Mouse (Mus musculus) midbrain, embryonic 14.5 days (tissue): Measurements from ENCODE around the gene Rapgef5. TPM values are rescaled to one million over a fixed set of nuclear protein-coding genes. Genes with fewer than 3 reads are reported as not detected.

Experiments used
- ATAC-seq: fragments of 200-750 bp; cut with Nextera tagmentation; 2 replicates; pipeline ENCODE4 v1.8.0; 2017; ENCODE audit warnings: moderate number of reproducible peaks, moderate library complexity; ENCODE audit not compliant: low FRiP score, low TSS enrichment
- DNase-seq: peaks from one replicate; pipeline ENCODE4 v3.0.0-alpha.2; 2015
- H3K27ac ChIP-seq: fragments of 300-500 bp; sonication (generic); replicated peaks from 2 replicates; pipeline ENCODE4 v1.5.1; 2014; ENCODE audit warnings: mild to moderate bottlenecking, low read depth, low read length, moderate library complexity
- H3K27me3 ChIP-seq: fragments of 300-500 bp; sonication (generic); 2 replicates; pipeline ENCODE4 v1.6.1; 2014; ENCODE audit warnings: low read length, control low read depth, mixed read lengths; ENCODE audit not compliant: control insufficient read depth, insufficient read depth
- H3K36me3 ChIP-seq: fragments of 300-500 bp; sonication (generic); 2 replicates; pipeline ENCODE4 v1.6.1; 2014; ENCODE audit warnings: low read length, control low read depth; ENCODE audit not compliant: control insufficient read depth, insufficient read depth
- H3K4me1 ChIP-seq: fragments of 300-500 bp; sonication (generic); 2 replicates; pipeline ENCODE4 v1.6.1; 2014; ENCODE audit warnings: mild to moderate bottlenecking, antibody characterized with exemption, low read length, control low read depth; ENCODE audit not compliant: control insufficient read depth, insufficient read depth
- H3K4me2 ChIP-seq: fragments of 300-500 bp; sonication (generic); 2 replicates; pipeline ENCODE4 v1.6.1; 2014; ENCODE audit warnings: mild to moderate bottlenecking, low read length, moderate library complexity
- H3K4me3 ChIP-seq: fragments of 300-500 bp; sonication (generic); replicated peaks from 2 replicates; pipeline ENCODE4 v1.5.1; 2014; ENCODE audit warnings: low read depth, low read length
- H3K9ac ChIP-seq: fragments of 300-500 bp; sonication (generic); replicated peaks from 2 replicates; pipeline ENCODE4 v1.6.1; 2014; ENCODE audit warnings: mild to moderate bottlenecking, low read length, moderate library complexity
- H3K9me3 ChIP-seq: fragments of 300-500 bp; sonication (generic); 2 replicates; pipeline ENCODE4 v1.6.1; 2016; ENCODE audit warnings: low read length, control low read depth, mixed read lengths; ENCODE audit not compliant: control insufficient read depth
- WGBS: fragments of 180-500 bp; shearing (Covaris S2); extraction: QIAGEN DNeasy Blood & Tissue Kit; methylation state at CpG from one replicate; pipeline ENCODE4 v1.1.7; 2014; 5-methylcytosine and 5-hydroxymethylcytosine counted together
- polyA plus RNA-seq: library from polyadenylated mRNA; unstranded; fragments of >200 nt; fragmentation: Nextera tagmentation; extraction: Ambion mirVana; gene quantifications from 2 replicates; pipeline ENCODE4 v1.2.1, GENCODE M21; 2014

Rapgef5 gene
- polyA plus RNA-seq, 1 experiment from 2014 or later, result 50.8 TPM

DNA sequence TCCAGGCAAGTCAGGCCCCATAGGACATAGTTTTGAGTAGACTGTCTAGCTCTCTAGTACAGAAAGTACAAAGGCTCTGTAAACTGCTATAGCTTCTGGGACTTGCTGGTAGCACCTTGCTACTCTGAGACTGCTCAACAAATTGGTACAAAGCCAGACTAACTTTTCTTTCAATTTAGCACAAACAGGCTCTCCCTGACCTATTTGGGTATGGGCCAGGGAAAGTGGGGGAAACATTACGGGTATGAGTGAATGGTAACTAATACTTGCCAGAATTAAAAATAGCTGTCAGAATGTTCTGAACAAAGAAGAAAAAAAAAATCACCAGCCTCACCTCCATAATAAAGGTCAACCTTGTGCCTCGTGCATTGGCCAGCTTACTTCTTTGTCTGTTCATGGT, 24.1 kb downstream of the Rapgef5 start:
- 81% methylated on average over 2 of the region's 2 CpGs for WGBS
- Histone ChIP-seq H3K9me3 (no peaks in the 10 kb centered on the region), H3K4me3 (no peak overlapping the region), H3K27me3 (peaks cover 6% of the 10 kb centered on the region; the same call in 1 of the 2 replicates), H3K9ac (no peak overlapping the region), H3K4me2 (no peak overlapping the region), H3K36me3 (no peaks in the 10 kb centered on the region), H3K27ac (no peak overlapping the region), H3K4me1 (no peaks in the 10 kb centered on the region)
- no peak for ATAC-seq
- DNase-seq, result no peak

DNA sequence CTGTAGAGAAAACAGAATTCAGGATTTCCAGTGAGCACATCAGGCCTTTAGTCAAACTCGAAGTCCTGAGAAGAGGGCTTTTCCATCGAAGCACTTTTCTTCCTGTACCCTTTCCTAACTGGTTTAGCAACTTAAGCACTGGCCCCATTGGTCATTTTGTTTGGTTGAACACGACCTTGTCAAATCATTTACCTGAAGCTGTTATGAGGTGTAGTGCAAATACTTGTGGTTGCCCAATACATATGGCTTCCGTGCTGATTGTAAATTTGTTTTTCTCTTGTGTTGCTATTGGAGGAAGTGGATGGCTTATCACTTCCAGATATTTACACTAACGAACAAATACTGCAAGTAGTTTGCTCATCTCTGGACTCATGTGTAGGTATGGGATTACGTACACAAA, 29.0 kb downstream of the Rapgef5 start:
- Histone ChIP-seq H3K27ac (no peak overlapping the region), H3K27me3 (no peaks in the 10 kb centered on the region), H3K36me3 (no peaks in the 10 kb centered on the region), H3K4me3 (no peak overlapping the region), H3K9me3 (no peaks in the 10 kb centered on the region), H3K4me1 (no peaks in the 10 kb centered on the region), H3K4me2 (no peak overlapping the region), H3K9ac (no peak overlapping the region)
- 91% methylated on average over 6 of the region's 6 CpGs for WGBS
- DNase-seq (no peak), ATAC-seq (no peak)

GRCm38 (mm10) chr12:117553353-117553752, 37.1 kb downstream of the Rapgef5 start:
- no peak overlapping the region for H3K27ac ChIP-seq
- DNase-seq (no peak), ATAC-seq (no peak)
- H3K4me3 ChIP-seq, result no peak overlapping the region
- H3K4me1 ChIP-seq, result no peaks in the 10 kb centered on the region
- H3K9me3 ChIP-seq, result no peaks in the 10 kb centered on the region
- no peak overlapping the region for H3K4me2 ChIP-seq
- no peak overlapping the region for H3K9ac ChIP-seq
- no peaks in the 10 kb centered on the region for H3K27me3 ChIP-seq
- H3K36me3 ChIP-seq, result no peaks in the 10 kb centered on the region
- WGBS, result 93% methylated on average over 5 of the region's 5 CpGs

- no peak overlapping the region for H3K4me3 ChIP-seq
- H3K27me3 ChIP-seq, result no peaks in the 10 kb centered on the region
- no peak for ATAC-seq
- H3K4me2 ChIP-seq, result no peak overlapping the region
- H3K9ac ChIP-seq, result no peak overlapping the region
- no peaks in the 10 kb centered on the region for H3K9me3 ChIP-seq
- no peak overlapping the region for H3K27ac ChIP-seq
- H3K4me1 ChIP-seq, result no peaks in the 10 kb centered on the region
- H3K36me3 ChIP-seq, result no peaks in the 10 kb centered on the region
- no peak for DNase-seq
- 93% methylated on average over 1 of the region's 1 CpGs for WGBS
Observed at GRCm38 (mm10) chr12:117554612-117555063, 38.4 kb downstream of the Rapgef5 start.

- Histone ChIP-seq H3K27me3 (no peaks in the 10 kb centered on the region), H3K36me3 (no peaks in the 10 kb centered on the region), H3K9ac (no peak overlapping the region), H3K27ac (no peak overlapping the region), H3K4me1 (no peaks in the 10 kb centered on the region), H3K4me3 (no peak overlapping the region), H3K9me3 (no peaks in the 10 kb centered on the region), H3K4me2 (no peak overlapping the region)
- 85% methylated on average over 11 of the region's 11 CpGs for WGBS
- DNase-seq, result no peak
- ATAC-seq, result no peak
Observed at GRCm38 (mm10) chr12:117560450-117560849, 44.2 kb downstream of the Rapgef5 start.

GRCm38 (mm10) chr12:117561411-117562059, 45.3 kb downstream of the Rapgef5 start:
- H3K27me3 ChIP-seq, result no peaks in the 10 kb centered on the region
- H3K36me3 ChIP-seq, result no peaks in the 10 kb centered on the region
- no peak overlapping the region for H3K9ac ChIP-seq
- H3K4me2 ChIP-seq, result no peak overlapping the region
- DNase-seq (no peak), ATAC-seq (no peak)
- no peaks in the 10 kb centered on the region for H3K4me1 ChIP-seq
- WGBS, result 73% methylated on average over 6 of the region's 6 CpGs
- no peaks in the 10 kb centered on the region for H3K9me3 ChIP-seq
- no peak overlapping the region for H3K27ac ChIP-seq
- no peak overlapping the region for H3K4me3 ChIP-seq

- ATAC-seq (no peak), DNase-seq (no peak)
- Histone ChIP-seq H3K36me3 (no peaks in the 10 kb centered on the region), H3K4me3 (no peak overlapping the region), H3K9ac (no peak overlapping the region), H3K27me3 (no peaks in the 10 kb centered on the region), H3K4me1 (no peaks in the 10 kb centered on the region), H3K4me2 (no peak overlapping the region), H3K9me3 (no peaks in the 10 kb centered on the region), H3K27ac (no peak overlapping the region)
- WGBS, result 96% methylated on average over 3 of the region's 3 CpGs
Observed at GRCm38 (mm10) chr12:117562085-117562484, 45.8 kb downstream of the Rapgef5 start.

DNA sequence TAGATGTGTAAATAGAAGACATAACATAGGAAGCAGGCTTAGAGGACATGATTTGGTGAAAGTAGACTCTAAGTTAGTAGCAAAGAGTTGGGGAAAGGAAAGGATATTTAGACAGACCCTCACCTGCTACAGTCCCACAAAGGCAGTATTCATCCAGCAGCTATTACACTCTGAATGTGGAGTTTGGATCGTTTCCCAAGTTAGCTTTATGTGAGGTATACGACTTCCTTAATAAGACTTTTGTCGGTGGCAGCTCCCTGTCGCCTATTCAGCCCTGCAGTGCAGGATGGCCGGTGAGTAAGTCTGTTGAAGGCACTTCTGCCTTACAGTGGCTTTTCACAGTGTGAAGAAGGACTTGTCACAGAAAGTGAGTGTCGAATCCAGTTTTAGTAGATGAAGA, 47.6 kb downstream of the Rapgef5 start:
- Histone ChIP-seq H3K27ac (no peak overlapping the region), H3K36me3 (no peaks in the 10 kb centered on the region), H3K9me3 (no peaks in the 10 kb centered on the region), H3K4me3 (no peak overlapping the region), H3K9ac (no peak overlapping the region), H3K4me2 (no peak overlapping the region), H3K27me3 (no peaks in the 10 kb centered on the region), H3K4me1 (no peaks in the 10 kb centered on the region)
- ATAC-seq (no peak), DNase-seq (no peak)
- 69% methylated on average over 6 of the region's 6 CpGs for WGBS

DNA sequence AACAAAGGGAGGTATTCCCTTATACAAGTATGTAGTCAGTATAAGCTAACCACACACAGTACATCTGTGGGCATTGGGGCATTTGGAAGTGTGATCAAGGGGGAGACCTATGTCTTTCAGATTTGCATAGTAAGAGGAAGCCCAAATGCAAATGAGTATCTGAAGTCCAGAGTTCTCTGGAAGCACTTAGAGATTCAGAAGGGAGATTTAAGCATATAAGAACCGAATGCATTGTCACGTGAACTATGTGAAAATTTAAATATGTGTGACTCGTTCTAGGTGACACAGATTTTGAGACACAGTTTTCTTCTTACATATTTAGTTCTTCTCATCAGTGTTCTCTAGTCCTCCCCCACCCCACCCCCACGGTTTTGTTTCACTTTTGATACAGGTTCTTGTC, 50.0 kb downstream of the Rapgef5 start:
- 80% methylated on average over 4 of the region's 4 CpGs for WGBS

More for the DNA sequence above, 50.0 kb downstream of the Rapgef5 start:
- no peaks in the 10 kb centered on the region for H3K4me1 ChIP-seq
- no peaks in the 10 kb centered on the region for H3K36me3 ChIP-seq
- no peak for ATAC-seq
- no peak overlapping the region for H3K4me3 ChIP-seq
- H3K9ac ChIP-seq, result no peak overlapping the region
- no peak overlapping the region for H3K27ac ChIP-seq
- no peak for DNase-seq
- H3K27me3 ChIP-seq, result no peaks in the 10 kb centered on the region
- H3K9me3 ChIP-seq, result no peaks in the 10 kb centered on the region
- no peak overlapping the region for H3K4me2 ChIP-seq
